Mouse (Mus musculus): ENCODE measurements at regions not wholly inside any gene's neighbourhood (a gene's known extent, or its start where the extent isn't known, plus 50 kb on each side); places are given as distances from the start of the nearest gene placed in this dataset.

- peak; percentile 37 to 74 for DNase-seq (ENCODE audit: low spot score in 2 of 2)
These were observed 51.5 kb upstream of the Stmnd1 start for GRCm38 (mm10) chr13:46222031-46222430.

DNA sequence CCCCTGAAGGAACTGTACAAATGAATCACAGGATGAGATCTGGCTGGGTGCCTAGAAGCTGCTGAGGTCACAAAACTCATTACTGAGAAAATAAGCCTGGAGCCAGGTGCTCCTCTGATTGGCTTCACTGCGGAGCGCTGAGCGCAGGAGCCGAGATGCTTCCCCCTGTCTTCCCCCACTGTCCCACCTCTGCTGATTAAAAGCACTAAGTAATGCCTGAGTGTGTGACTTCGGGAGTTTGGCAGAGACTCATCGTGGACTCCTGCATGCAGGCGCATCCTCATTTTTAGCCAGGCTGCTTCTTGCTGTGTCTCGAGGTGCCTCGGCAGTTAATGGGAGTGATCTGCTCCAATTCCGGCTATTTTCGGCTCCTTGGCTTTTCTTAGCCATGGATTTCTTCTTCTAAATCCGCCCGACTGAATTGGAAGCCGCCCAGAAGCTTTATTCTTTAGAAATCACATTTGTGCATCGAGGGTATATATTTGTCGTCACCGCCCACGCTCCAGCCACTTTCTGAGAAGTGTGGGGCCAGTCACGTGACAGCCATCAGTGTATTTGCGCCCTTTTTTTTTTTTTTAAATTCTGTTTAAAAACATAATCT is 55.3 kb upstream of the Stmnd1 start:
- DNase-seq (ENCODE audit: low spot score in 2 of 2): peak; percentile 24 to 49

- DNase-seq (ENCODE audit: low spot score in 2 of 2): no peak
These were observed 56.3 kb upstream of the Stmnd1 start for GRCm38 (mm10) chr13:46216954-46217838.

- no peak for DNase-seq (ENCODE audit: low spot score in 2 of 2)
These were observed 70.0 kb upstream of the Stmnd1 start for GRCm38 (mm10) chr13:46203551-46203950.

DNA sequence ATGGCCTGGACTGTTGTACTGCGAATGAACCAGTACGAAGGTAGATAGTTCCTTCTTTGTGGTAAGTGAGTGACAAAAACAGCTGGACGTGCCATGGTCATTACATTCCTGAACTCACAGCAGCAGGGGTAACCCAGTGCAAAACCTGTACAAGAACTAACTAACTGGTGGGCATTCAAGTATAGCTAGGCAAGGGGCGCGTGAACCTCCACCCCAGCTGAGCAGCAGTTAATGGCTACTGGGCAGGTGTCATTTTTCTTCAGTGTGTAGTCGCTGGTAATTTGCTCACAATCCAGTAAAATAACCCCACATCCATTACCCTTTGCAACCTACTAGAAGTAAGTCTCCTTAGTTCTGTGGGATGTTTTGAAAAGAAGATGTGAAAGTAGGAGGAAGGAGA is 70.9 kb upstream of the Stmnd1 start:
- DNase-seq (ENCODE audit: low spot score in 2 of 2): no peak

- DNase-seq (ENCODE audit: low spot score in 2 of 2): no peak
These were observed 72.4 kb upstream of the Stmnd1 start for GRCm38 (mm10) chr13:46201029-46201599.

GRCm38 (mm10) chr13:46193131-46193530 is 80.4 kb upstream of the Stmnd1 start:
- peak in 1 of 2 experiments; percentile 51 for DNase-seq (ENCODE audit: low spot score in 2 of 2)

GRCm38 (mm10) chr13:46189726-46190125 is 83.8 kb upstream of the Stmnd1 start:
- DNase-seq (ENCODE audit: low spot score in 2 of 2): no peak

DNA sequence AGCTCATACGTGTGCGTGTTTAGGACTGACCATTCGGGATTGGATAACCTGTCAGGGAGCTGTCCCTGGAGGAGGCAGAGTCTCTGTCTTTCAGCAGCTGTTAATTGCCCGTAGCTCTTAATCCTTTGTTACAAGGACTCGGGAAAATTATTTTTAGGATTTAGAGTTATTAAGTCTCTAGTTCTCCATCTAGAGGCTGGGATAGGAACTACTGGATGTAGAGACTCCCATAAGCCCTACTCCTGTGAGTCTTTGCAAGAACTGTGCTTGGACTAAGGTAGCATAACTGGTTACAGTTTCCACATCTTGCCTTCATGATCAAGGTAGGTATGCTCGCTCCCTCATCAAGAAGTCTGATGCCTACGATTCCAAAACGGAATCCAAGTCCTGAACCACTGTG is 90.7 kb upstream of the Stmnd1 start:
- peak in 1 of 2 experiments; percentile 71 for DNase-seq (ENCODE audit: low spot score in 2 of 2)

DNA sequence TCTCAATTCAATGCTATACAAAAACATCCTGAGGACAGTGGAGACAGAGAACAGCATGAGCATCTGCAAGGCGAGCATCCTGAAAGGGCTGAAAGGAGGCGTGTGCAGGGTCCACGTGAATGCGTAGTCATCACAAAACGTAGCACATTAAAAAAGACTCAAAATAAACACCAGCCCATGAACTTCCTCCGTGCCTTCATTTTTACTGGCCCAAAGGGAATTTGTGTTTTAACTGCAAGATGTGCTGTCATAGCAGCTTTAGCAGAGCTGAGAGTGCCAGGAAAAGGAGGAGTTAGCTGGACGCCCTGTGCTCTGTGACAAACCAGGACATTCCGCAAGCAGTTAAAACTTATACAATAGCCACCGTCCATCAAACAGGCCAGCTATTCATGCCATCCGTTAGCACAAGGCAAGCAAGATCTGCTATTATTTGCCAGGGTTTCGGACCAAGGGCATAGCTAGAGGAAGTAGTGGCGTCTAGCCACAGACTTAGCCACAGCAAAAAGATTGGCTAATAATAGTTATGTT is 92.9 kb upstream of the Stmnd1 start:
- peak in 1 of 2 experiments; percentile 25 for DNase-seq (ENCODE audit: low spot score in 2 of 2)

DNA sequence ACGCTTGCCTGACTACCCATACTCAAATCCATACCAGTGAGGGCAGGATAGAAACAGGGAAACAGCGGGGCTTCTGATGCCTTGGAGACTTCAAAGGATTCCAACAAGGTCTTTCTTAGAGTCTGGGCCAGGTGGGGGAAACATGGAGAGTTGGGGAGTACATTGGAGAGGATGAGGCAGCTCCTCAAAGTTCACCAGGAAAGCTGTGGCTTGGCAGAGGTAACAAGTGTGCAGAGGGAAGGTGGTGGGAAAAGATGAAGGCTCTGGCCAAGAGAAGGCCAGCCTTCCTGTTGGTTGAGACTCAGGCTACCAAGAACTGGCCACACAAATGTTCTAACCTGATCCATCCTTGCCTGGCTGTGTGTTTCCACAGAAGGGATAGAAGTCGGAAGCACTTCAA is 93.6 kb upstream of the Stmnd1 start:
- DNase-seq (ENCODE audit: low spot score in 2 of 2): no peak

GRCm38 (mm10) chr13:46173103-46173502 is 100.4 kb upstream of the Stmnd1 start:
- peak in 1 of 2 experiments; percentile 19 for DNase-seq (ENCODE audit: low spot score in 2 of 2)

DNA sequence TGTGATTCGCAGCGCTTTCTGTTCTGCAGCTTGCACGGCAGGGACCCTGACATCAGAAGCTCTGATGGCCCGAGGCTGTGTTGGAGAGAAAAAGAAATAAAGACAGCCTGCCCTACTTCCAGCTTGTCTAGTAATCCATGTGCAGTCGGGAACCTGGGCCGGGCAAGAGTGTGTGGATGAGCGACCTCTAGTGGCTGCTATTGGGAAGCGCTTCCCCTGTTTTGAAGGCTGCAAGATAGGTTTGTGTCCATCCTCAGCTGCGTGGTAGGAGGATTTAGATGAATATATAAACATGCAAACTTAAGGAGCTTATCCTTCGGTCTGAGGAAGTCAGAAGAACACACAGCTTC is 111.5 kb upstream of the Stmnd1 start:
- peak; percentile 80 to 96 for DNase-seq (ENCODE audit: low spot score in 2 of 2)

DNA sequence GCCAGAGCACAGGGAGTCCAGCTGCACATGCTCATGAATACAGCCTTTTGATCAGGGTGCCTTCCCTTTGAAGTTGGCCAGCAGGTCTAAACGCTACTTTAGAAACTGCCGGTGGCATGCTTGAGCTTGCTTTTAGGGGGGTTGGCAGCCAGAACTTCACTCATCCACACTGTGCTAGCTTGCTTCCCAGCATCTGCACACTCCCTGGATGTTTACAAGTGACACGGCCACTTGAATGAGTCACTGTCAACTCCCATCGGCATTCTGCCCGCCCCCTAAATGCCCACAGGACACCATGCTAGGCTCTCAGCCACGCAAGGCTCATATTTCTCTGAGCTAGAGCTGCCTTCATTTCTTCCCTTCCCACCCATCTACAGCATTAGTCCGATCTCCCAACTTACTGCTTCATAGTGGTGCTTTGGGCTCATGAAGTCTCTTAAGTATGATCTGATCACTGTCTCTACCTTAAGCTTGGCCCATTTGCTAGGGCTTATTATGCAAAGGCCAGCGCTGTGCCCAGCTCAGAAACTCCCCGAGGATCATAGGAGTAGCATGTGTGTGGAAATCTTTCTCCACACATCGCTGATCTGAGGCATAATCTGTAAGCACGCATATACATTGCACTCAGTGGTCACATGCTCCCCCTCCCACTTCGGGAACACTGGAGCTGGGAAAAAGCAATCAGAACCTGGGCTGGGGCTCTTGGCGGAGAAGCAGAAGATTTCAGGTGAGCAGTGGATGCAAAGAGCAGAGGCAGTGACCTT is 112.1 kb upstream of the Stmnd1 start:
- peak in 1 of 2 experiments; percentile 10 for DNase-seq (ENCODE audit: low spot score in 2 of 2)

GRCm38 (mm10) chr13:46159354-46159753 is 114.2 kb upstream of the Stmnd1 start:
- no peak for DNase-seq (ENCODE audit: low spot score in 2 of 2)

- DNase-seq (ENCODE audit: low spot score in 2 of 2): no peak
These were observed 120.0 kb upstream of the Stmnd1 start for GRCm38 (mm10) chr13:46153282-46154260.

GRCm38 (mm10) chr13:46140006-46140405 is 133.5 kb upstream of the Stmnd1 start:
- DNase-seq (ENCODE audit: low spot score in 2 of 2): no peak

DNA sequence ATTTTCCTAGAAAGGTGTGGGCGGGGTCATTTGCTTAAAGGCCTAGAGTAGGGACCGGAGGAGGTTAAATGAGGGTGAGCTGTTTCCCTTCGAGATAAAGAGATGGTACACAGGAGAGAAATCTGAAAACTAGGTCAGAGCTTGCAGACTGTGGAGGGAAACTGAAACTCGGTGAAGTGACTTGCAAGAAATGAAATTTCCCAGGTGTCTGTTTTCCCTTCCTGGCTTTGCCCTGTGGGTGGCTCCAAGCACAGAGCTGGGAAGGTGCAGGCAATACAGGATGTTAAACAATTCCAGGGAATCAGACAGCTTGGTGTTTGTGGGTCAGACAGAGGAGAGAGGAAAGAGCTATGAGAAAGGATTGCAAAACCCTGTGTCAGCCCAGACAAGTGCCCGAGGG is 134.3 kb upstream of the Stmnd1 start:
- no peak for DNase-seq (ENCODE audit: low spot score in 2 of 2)

DNA sequence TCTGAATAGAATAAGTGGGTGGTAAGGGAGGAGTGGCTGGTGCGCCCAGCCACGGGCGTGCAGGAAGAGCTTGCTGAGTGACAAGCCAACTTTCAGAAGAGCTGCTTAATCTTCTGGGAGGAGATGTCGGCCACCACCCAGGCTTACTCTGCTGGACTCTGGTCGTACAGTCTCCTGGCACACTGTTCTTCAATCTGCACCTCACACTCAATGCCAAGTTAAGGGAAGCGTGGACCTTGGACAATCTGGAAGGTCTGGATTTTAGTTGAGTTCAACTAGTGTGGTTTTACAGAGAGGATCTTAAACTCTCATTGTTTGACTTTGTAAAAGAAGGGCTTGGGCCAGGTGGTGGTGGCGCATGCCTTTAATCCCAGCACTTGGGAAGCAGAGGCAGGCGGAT is 138.1 kb upstream of the Stmnd1 start:
- no peak for DNase-seq (ENCODE audit: low spot score in 2 of 2)

GRCm38 (mm10) chr13:46129236-46129855 is 144.2 kb upstream of the Stmnd1 start:
- DNase-seq (ENCODE audit: low spot score in 2 of 2): peak; percentile 15 to 23
